Mouse (Mus musculus): ENCODE results near the gene Gm21981. TPM values are rescaled to one million over a fixed set of nuclear protein-coding genes. Genes with fewer than 3 reads are reported as not detected.
A peak's percentile ranks its signal among the peaks of the same experiment; 100 is the strongest.

Gene Gm21981
- polyA plus RNA-seq, 1 experiment from 2014 or later: 0.60 TPM

- Histone ChIP-seq H3K9me3 (ENCODE audit: control insufficient read depth, low read length) (no peaks in the 10 kb centered on the region), H3K9ac (replicated peaks; ENCODE audit: low read depth, low read length) (no peak overlapping the region), H3K27me3 (replicated peaks; ENCODE audit: control insufficient read depth, insufficient read depth, low read length) (no peaks in the 10 kb centered on the region), H3K27ac (ENCODE audit: low read length) (no peak overlapping the region), H3K4me3 (replicated peaks; ENCODE audit: low read length) (no peak overlapping the region), H3K4me2 (ENCODE audit: low read length) (no peak overlapping the region), H3K4me1 (replicated peaks; ENCODE audit: control insufficient read depth, insufficient read depth, low read length) (no peaks in the 10 kb centered on the region), H3K36me3 (ENCODE audit: control insufficient read depth, insufficient read depth) (no peaks in the 10 kb centered on the region)
- WGBS: 70% methylated on average over 1 of the region's 1 CpGs
- no peak for ATAC-seq
These were observed 11.9 kb upstream of the Gm21981 start for GRCm38 (mm10) chr17:47706196-47706595.

DNA sequence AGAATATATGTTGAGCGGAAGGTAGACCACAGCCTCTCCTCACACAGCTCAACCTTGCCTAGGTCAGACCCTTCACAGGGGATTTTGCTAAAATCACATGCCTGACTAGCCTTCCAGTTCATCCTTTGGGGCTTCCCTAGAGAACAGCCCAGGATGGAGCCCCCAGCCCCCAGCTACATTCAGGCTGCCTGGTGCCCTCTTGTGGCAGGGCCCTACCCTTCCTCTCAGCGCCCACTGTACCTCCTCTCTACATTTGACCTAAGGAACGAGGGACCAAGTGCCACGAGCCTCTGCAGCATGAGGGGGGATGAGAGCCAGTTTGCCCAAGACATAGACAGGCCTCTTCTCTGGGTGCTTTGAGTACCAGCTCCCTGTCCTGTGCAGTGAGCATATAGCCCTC lies 10.4 kb upstream of the Gm21981 start:
- 79% methylated on average over 4 of the region's 4 CpGs for WGBS
- no peaks in the 10 kb centered on the region for H3K4me1 ChIP-seq (replicated peaks; ENCODE audit: control insufficient read depth, insufficient read depth, low read length)
- no peaks in the 10 kb centered on the region for H3K36me3 ChIP-seq (ENCODE audit: control insufficient read depth, insufficient read depth)
- no peaks in the 10 kb centered on the region for H3K9me3 ChIP-seq (ENCODE audit: control insufficient read depth, low read length)
- H3K27me3 ChIP-seq (replicated peaks; ENCODE audit: control insufficient read depth, insufficient read depth, low read length): no peaks in the 10 kb centered on the region
- H3K27ac ChIP-seq (ENCODE audit: low read length): no peak overlapping the region
- no peak for ATAC-seq
- no peak overlapping the region for H3K9ac ChIP-seq (replicated peaks; ENCODE audit: low read depth, low read length)
- H3K4me3 ChIP-seq (replicated peaks; ENCODE audit: low read length): no peak overlapping the region
- H3K4me2 ChIP-seq (ENCODE audit: low read length): no peak overlapping the region

GRCm38 (mm10) chr17:47703556-47703955 lies 9.3 kb upstream of the Gm21981 start:
- no peak for ATAC-seq
- H3K36me3 ChIP-seq (ENCODE audit: control insufficient read depth, insufficient read depth): no peaks in the 10 kb centered on the region
- 29% methylated on average over 19 of the region's 20 CpGs for WGBS
- no peak overlapping the region for H3K4me3 ChIP-seq (replicated peaks; ENCODE audit: low read length)
- H3K9me3 ChIP-seq (ENCODE audit: control insufficient read depth, low read length): no peaks in the 10 kb centered on the region
- no peak overlapping the region for H3K9ac ChIP-seq (replicated peaks; ENCODE audit: low read depth, low read length)
- H3K27me3 ChIP-seq (replicated peaks; ENCODE audit: control insufficient read depth, insufficient read depth, low read length): no peaks in the 10 kb centered on the region
- H3K4me2 ChIP-seq (ENCODE audit: low read length): no peak overlapping the region
- H3K4me1 ChIP-seq (replicated peaks; ENCODE audit: control insufficient read depth, insufficient read depth, low read length): no peaks in the 10 kb centered on the region
- no peak overlapping the region for H3K27ac ChIP-seq (ENCODE audit: low read length)

DNA sequence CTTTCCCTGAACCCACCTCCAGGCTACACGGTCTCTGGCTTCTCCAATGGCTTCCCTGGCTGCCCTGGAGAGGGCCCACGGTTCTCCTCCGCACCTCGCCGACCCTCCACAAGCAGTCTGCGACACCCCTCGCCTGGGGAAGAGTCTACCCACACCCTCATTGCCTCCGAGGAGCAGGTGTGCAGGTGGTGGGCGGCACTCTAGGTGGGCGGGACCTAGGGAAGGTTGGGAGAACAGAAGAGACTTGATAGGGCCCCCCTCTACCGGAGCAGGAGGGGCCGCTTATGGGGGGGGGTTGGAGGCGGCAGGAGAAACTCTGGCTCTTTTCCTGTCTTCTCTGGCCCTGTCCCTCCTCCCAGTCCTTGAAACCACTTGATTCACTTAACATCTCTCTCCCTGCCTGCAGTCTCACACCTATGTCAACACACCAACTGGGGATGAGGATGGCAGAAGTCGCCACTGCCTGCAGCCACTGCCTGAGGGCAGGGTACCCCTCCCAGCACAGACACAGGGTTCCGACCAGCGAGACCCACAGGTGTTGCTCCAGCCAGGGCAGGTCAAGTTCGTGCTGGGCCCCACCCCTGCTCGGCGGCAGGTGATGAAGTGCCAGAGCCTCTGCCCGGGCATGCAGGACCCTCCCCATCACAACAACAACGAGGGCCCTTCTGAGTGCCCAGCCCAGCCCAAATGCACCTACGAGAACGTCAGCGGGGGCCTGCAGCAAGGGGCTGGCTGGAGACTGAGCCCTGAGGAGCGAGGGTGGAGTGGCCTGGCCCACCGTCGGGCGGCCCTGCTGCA lies 8.5 kb upstream of the Gm21981 start:
- WGBS: 60% methylated on average over 27 of the region's 28 CpGs
- H3K4me1 ChIP-seq (replicated peaks; ENCODE audit: control insufficient read depth, insufficient read depth, low read length): no peaks in the 10 kb centered on the region
- H3K9ac ChIP-seq (replicated peaks; ENCODE audit: low read depth, low read length): no peak overlapping the region
- H3K27ac ChIP-seq (ENCODE audit: low read length): no peak overlapping the region
- no peak for ATAC-seq
- H3K4me2 ChIP-seq (ENCODE audit: low read length): no peak overlapping the region
- H3K4me3 ChIP-seq (replicated peaks; ENCODE audit: low read length): no peak overlapping the region
- H3K27me3 ChIP-seq (replicated peaks; ENCODE audit: control insufficient read depth, insufficient read depth, low read length): no peaks in the 10 kb centered on the region
- H3K9me3 ChIP-seq (ENCODE audit: control insufficient read depth, low read length): no peaks in the 10 kb centered on the region
- H3K36me3 ChIP-seq (ENCODE audit: control insufficient read depth, insufficient read depth): no peaks in the 10 kb centered on the region

DNA sequence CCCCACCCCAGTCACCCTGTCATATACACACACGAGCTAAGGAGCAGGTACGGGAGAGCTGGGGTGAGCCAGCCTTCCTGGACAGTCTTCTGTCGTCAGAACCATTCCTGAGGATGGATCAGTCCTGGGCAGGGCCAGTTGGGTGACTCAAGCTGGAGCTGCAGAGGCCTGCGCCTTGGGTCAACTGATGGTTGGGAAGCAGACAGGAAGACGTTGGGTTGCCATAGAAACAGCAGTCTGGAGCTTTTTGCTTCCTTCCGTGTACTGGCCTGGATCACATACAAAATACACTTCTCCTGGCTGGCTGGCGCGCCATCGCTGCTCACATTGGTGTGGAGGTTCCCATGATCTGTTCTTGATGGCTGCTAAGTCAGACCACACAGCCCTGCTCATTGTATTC lies 7.5 kb upstream of the Gm21981 start:
- Histone ChIP-seq H3K36me3 (ENCODE audit: control insufficient read depth, insufficient read depth) (no peaks in the 10 kb centered on the region), H3K27me3 (replicated peaks; ENCODE audit: control insufficient read depth, insufficient read depth, low read length) (no peaks in the 10 kb centered on the region), H3K4me2 (ENCODE audit: low read length) (no peak overlapping the region), H3K9ac (replicated peaks; ENCODE audit: low read depth, low read length) (no peak overlapping the region), H3K27ac (ENCODE audit: low read length) (no peak overlapping the region), H3K4me1 (replicated peaks; ENCODE audit: control insufficient read depth, insufficient read depth, low read length) (no peaks in the 10 kb centered on the region), H3K9me3 (ENCODE audit: control insufficient read depth, low read length) (no peaks in the 10 kb centered on the region), H3K4me3 (replicated peaks; ENCODE audit: low read length) (no peak overlapping the region)
- 75% methylated on average over 9 of the region's 9 CpGs for WGBS
- ATAC-seq: peak; percentile 18; the same call in 1 of the 2 replicates

DNA sequence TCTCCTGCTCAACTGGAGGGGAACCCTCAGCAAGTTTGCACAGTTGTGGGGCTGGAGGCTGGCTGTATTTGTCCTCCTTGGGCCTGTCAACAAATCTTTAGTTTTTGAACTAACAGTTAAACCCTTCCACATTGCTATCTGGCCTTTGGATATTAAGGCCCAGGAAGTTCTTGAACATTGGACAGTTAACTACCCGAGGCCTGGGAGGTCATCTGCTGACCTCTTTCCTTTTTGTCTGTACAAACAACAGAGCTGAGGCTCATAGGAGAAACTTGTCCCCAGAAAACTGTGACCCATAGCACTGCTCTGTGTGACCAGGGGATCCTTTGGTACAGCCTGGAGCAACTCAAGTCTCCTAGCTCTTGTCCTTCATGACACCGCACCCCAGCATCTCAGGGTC lies 4.8 kb upstream of the Gm21981 start:
- Histone ChIP-seq H3K9me3 (ENCODE audit: control insufficient read depth, low read length) (no peaks in the 10 kb centered on the region), H3K4me2 (ENCODE audit: low read length) (no peak overlapping the region), H3K4me1 (replicated peaks; ENCODE audit: control insufficient read depth, insufficient read depth, low read length) (peaks cover 7% of the 10 kb centered on the region), H3K9ac (replicated peaks; ENCODE audit: low read depth, low read length) (no peak overlapping the region), H3K36me3 (ENCODE audit: control insufficient read depth, insufficient read depth) (no peaks in the 10 kb centered on the region), H3K4me3 (replicated peaks; ENCODE audit: low read length) (no peak overlapping the region), H3K27ac (ENCODE audit: low read length) (no peak overlapping the region), H3K27me3 (replicated peaks; ENCODE audit: control insufficient read depth, insufficient read depth, low read length) (no peaks in the 10 kb centered on the region)
- no peak for ATAC-seq
- 86% methylated on average over 2 of the region's 2 CpGs for WGBS

GRCm38 (mm10) chr17:47698156-47698555 lies 3.9 kb upstream of the Gm21981 start:
- Histone ChIP-seq H3K9me3 (ENCODE audit: control insufficient read depth, low read length) (no peaks in the 10 kb centered on the region), H3K4me2 (ENCODE audit: low read length) (no peak overlapping the region), H3K36me3 (ENCODE audit: control insufficient read depth, insufficient read depth) (no peaks in the 10 kb centered on the region), H3K27me3 (replicated peaks; ENCODE audit: control insufficient read depth, insufficient read depth, low read length) (peaks cover 3% of the 10 kb centered on the region; the same call in 1 of the 2 replicates), H3K27ac (ENCODE audit: low read length) (no peak overlapping the region), H3K4me3 (replicated peaks; ENCODE audit: low read length) (no peak overlapping the region), H3K4me1 (replicated peaks; ENCODE audit: control insufficient read depth, insufficient read depth, low read length) (peaks cover 8% of the 10 kb centered on the region), H3K9ac (replicated peaks; ENCODE audit: low read depth, low read length) (no peak overlapping the region)
- no peak for ATAC-seq
- 86% methylated on average over 10 of the region's 10 CpGs for WGBS

- peak; percentile 23 for ATAC-seq
- peak overlapping the region; percentile 81 for H3K4me2 ChIP-seq (ENCODE audit: low read length)
- no peaks in the 10 kb centered on the region for H3K9me3 ChIP-seq (ENCODE audit: control insufficient read depth, low read length)
- H3K4me3 ChIP-seq (replicated peaks; ENCODE audit: low read length): peak overlapping the region; percentile 77
- no peaks in the 10 kb centered on the region for H3K36me3 ChIP-seq (ENCODE audit: control insufficient read depth, insufficient read depth)
- H3K9ac ChIP-seq (replicated peaks; ENCODE audit: low read depth, low read length): peak overlapping the region; percentile 89
- 0% methylated on average over 10 of the region's 23 CpGs for WGBS
- peaks cover 8% of the 10 kb centered on the region for H3K4me1 ChIP-seq (replicated peaks; ENCODE audit: control insufficient read depth, insufficient read depth, low read length)
- peak overlapping the region; percentile 40; the same call in 1 of the 2 replicates for H3K27ac ChIP-seq (ENCODE audit: low read length)
- H3K27me3 ChIP-seq (replicated peaks; ENCODE audit: control insufficient read depth, insufficient read depth, low read length): peaks cover 3% of the 10 kb centered on the region; the same call in 1 of the 2 replicates
These were observed 1.1 kb upstream of the Gm21981 start for GRCm38 (mm10) chr17:47695337-47695710.

DNA sequence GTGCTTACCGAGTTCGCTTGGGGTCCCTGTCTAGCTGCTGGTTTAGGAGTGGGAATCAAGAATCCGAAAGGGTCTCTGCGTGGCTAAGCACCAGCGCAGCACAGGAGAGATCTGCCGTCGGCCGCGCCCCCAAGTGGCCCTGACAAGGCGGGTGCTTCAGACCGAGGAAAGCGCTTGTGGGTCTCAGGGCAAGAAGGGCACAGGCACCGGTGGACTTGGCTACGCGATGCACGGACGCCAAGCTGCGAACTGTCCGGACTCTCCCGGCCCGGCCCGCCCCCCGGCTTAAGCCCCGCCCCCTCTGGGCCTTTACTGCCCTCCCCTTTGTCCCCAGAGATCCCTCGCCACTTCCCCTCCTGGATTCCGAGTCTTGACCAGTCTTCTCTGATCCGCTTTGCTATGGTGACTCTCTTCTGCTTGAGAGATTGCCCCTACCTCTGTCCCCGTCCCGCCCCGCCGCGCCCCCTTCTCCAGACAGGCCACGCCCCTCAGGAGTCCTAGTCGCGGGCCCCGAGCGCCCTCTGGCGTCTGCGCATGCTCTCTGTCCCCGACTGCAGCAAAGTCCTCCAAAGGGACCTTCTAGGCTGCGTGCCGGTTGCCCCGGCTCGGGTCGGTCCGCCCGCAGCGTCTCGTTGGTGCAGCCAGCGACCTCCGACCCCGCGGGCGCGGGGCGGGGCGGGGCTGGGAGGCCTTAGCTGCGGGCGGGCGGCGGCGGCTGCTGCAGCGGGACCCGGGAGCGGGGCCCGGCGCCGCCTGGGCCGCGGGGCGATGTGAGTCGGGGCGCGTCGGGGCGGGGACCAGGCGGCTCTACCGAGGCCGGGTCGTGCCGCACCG lies 465 bp upstream of the Gm21981 start, which contains the start of gene Prickle4:
Gene Prickle4, minus strand, starts transcription at position 234 of the 834 bp plus-strand sequence.
- Histone ChIP-seq H3K27me3 (replicated peaks; ENCODE audit: control insufficient read depth, insufficient read depth, low read length) (peaks cover 3% of the 10 kb centered on the region; the same call in 1 of the 2 replicates), H3K4me3 (replicated peaks; ENCODE audit: low read length) (peak within 1 kb of the TSS; percentile 77), H3K4me2 (ENCODE audit: low read length) (peak within 1 kb of the TSS; percentile 81), H3K4me1 (replicated peaks; ENCODE audit: control insufficient read depth, insufficient read depth, low read length) (peaks cover 10% of the 10 kb centered on the region), H3K9me3 (ENCODE audit: control insufficient read depth, low read length) (no peaks in the 10 kb centered on the region), H3K9ac (replicated peaks; ENCODE audit: low read depth, low read length) (peak within 1 kb of the TSS; percentile 89), H3K27ac (ENCODE audit: low read length) (peak within 1 kb of the TSS; percentile 40; the same call in 1 of the 2 replicates), H3K36me3 (ENCODE audit: control insufficient read depth, insufficient read depth) (no peaks in the 10 kb centered on the region)
- ATAC-seq: peak; percentile 96
- under 1% methylated on average over 76 of the region's 82 CpGs for WGBS
